Mouse (Mus musculus): ENCODE measurements around the gene Klhl10. TPM values are rescaled to one million over a fixed set of nuclear protein-coding genes. Genes with fewer than 3 reads are reported as not detected.

The Klhl10 gene
- polyA plus RNA-seq, 1 experiment from 2014 or later, result 0.65 TPM

DNA sequence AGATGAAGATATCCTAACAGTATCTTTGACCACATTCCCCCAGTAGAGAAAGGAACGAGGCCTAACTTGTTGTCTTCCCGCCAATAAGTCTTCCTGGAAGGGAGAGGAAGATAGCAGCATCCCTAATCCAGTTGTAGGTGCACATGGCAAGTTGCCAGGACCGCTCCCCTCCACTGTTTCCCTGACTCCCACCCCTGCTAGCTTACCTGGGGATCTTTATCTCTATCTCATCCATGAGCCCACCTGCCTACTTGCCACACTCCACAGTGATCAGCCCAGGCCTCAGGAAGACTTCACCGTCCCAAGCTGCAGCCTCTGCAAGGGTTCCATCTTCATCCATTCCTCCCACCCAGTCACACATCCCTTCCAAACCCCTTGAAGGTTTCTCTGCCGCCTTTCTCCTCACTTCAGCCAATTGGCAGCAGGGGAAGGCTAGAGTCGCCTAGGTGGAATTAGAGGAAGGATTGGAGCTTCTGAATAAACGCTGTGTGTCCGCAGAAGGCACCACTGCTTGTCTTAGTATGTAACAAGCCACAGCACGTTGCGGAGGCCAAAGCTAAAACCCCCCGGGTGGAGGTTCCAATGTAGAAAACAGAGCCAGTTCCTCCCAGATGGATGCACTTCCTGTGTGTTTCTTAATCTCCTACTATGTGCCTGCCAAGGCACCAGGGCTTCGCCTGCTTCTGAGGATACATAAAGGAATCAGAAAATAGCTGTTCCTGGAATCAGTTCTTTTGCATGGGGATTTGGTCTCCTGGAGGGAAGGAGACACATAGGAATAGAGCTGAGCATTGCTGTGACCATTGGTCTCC is 41.8 kb upstream of the Klhl10 start:
- Histone ChIP-seq H3K4me2 (no peak overlapping the region), H3K9ac (no peak overlapping the region), H3K27me3 (replicated peaks) (no peaks in the 10 kb centered on the region), H3K4me1 (replicated peaks) (peaks cover 80% of the 10 kb centered on the region), H3K36me3 (no peaks in the 10 kb centered on the region), H3K9me3 (replicated peaks) (no peaks in the 10 kb centered on the region), H3K27ac (ENCODE audit: poor library complexity, severe bottlenecking) (peak overlapping the region; percentile 98; the same call in 1 of the 2 replicates), H3K4me3 (no peak overlapping the region)
- 77% methylated on average over 12 of the region's 12 CpGs for WGBS
- ATAC-seq (ENCODE audit: insufficient number of reproducible peaks, low FRiP score), result no peak

- H3K4me1 ChIP-seq (replicated peaks), result peaks cover 71% of the 10 kb centered on the region
Observed at GRCm38 (mm10) chr11:100400842-100401241, 40.9 kb upstream of the Klhl10 start.

DNA sequence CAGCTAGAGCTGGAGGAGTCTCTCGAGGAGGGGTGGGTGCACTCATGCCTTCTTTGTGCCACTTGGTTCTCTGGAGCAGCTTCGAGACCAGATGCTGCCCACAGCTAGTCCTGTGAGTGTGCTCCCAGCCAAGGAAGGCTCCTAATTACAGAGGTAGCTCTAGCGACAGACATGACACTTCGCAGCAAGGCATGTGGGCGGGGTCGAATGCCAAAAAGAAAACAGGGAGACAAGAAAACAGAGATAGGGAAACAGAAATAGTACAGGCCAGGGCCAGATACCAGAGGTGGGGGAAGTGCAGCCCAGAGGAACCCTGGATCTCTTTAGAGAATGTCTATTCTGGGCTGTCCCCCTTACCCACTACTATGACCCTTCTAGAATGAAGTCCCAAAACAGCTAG is 39.5 kb upstream of the Klhl10 start:
- H3K4me1 ChIP-seq (replicated peaks), result peaks cover 65% of the 10 kb centered on the region
- peak overlapping the region; percentile 56 for H3K4me2 ChIP-seq
- peak overlapping the region; percentile 26 for H3K9ac ChIP-seq
- ATAC-seq (ENCODE audit: insufficient number of reproducible peaks, low FRiP score), result peak; percentile 27; the same call in 1 of the 2 replicates
- no peaks in the 10 kb centered on the region for H3K9me3 ChIP-seq (replicated peaks)
- no peaks in the 10 kb centered on the region for H3K27me3 ChIP-seq (replicated peaks)
- WGBS, result 2% methylated on average over 6 of the region's 6 CpGs
- 0 out of 2 replicates have a peak overlapping the region, but pooled peaks have one; percentile 2 for H3K4me3 ChIP-seq
- 0 out of 2 replicates have a peak, but pooled peaks cover 3% of the 10 kb centered on the region for H3K36me3 ChIP-seq
- peak overlapping the region; percentile 98 for H3K27ac ChIP-seq (ENCODE audit: poor library complexity, severe bottlenecking)

More at GRCm38 (mm10) chr11:100400842-100401241, 40.9 kb upstream of the Klhl10 start:
- Histone ChIP-seq H3K4me3 (no peak overlapping the region), H3K9me3 (replicated peaks) (no peaks in the 10 kb centered on the region), H3K36me3 (no peaks in the 10 kb centered on the region), H3K27ac (ENCODE audit: poor library complexity, severe bottlenecking) (peak overlapping the region; percentile 98), H3K27me3 (replicated peaks) (no peaks in the 10 kb centered on the region), H3K9ac (no peak overlapping the region), H3K4me2 (no peak overlapping the region)
- no peak for ATAC-seq (ENCODE audit: insufficient number of reproducible peaks, low FRiP score)
- WGBS, result 40% methylated on average over 6 of the region's 6 CpGs

DNA sequence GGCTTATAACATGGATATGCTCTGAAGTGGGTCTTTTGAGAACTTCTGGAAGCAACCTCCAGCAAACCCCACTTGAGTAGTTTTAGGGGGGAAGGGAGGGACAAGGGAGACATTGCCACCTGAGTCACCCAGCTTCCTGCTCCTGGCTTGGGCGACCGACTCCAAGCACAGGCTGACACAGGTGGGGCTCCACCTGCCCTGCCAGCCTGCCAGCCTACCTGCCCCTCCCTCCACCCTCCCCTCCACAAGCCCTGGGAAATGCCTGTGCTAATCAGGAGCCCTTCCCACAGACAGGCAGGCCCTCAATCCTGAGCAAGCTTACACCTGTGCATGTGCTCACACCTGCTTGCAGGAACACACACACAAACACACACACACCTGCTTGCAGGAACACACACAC is 39.0 kb upstream of the Klhl10 start:
- Histone ChIP-seq H3K36me3 (0 out of 2 replicates have a peak, but pooled peaks cover 3% of the 10 kb centered on the region), H3K4me3 (0 out of 2 replicates have a peak overlapping the region, but pooled peaks have one; percentile 2), H3K4me2 (peak overlapping the region; percentile 56), H3K27me3 (replicated peaks) (no peaks in the 10 kb centered on the region), H3K4me1 (replicated peaks) (peaks cover 66% of the 10 kb centered on the region), H3K9ac (peak overlapping the region; percentile 26), H3K27ac (ENCODE audit: poor library complexity, severe bottlenecking) (peak overlapping the region; percentile 98), H3K9me3 (replicated peaks) (no peaks in the 10 kb centered on the region)
- no peak for ATAC-seq (ENCODE audit: insufficient number of reproducible peaks, low FRiP score)
- 21% methylated on average over 2 of the region's 2 CpGs for WGBS

- H3K4me1 ChIP-seq (replicated peaks), result peaks cover 68% of the 10 kb centered on the region
- H3K27me3 ChIP-seq (replicated peaks), result no peaks in the 10 kb centered on the region
- no peak overlapping the region for H3K9ac ChIP-seq
- peak overlapping the region; percentile 56 for H3K4me2 ChIP-seq
- peak overlapping the region; percentile 98 for H3K27ac ChIP-seq (ENCODE audit: poor library complexity, severe bottlenecking)
- H3K4me3 ChIP-seq, result no peak overlapping the region
- H3K9me3 ChIP-seq (replicated peaks), result no peaks in the 10 kb centered on the region
- H3K36me3 ChIP-seq, result peaks cover 5% of the 10 kb centered on the region
- 0 out of 2 replicates have a peak, but pooled peaks have one; percentile 23 for ATAC-seq (ENCODE audit: insufficient number of reproducible peaks, low FRiP score)
- 18% methylated on average over 10 of the region's 10 CpGs for WGBS
Observed at GRCm38 (mm10) chr11:100403445-100404134, 38.1 kb upstream of the Klhl10 start.

GRCm38 (mm10) chr11:100404456-100405074 is 37.2 kb upstream of the Klhl10 start:
- Histone ChIP-seq H3K4me1 (replicated peaks) (peaks cover 61% of the 10 kb centered on the region), H3K9me3 (replicated peaks) (no peaks in the 10 kb centered on the region), H3K4me2 (no peak overlapping the region), H3K9ac (no peak overlapping the region), H3K36me3 (peaks cover 15% of the 10 kb centered on the region), H3K27me3 (replicated peaks) (no peaks in the 10 kb centered on the region), H3K27ac (ENCODE audit: poor library complexity, severe bottlenecking) (peak overlapping the region; percentile 98), H3K4me3 (no peak overlapping the region)
- no peak for ATAC-seq (ENCODE audit: insufficient number of reproducible peaks, low FRiP score)
- 86% methylated on average over 3 of the region's 3 CpGs for WGBS

- Histone ChIP-seq H3K4me1 (replicated peaks) (peaks cover 45% of the 10 kb centered on the region), H3K27me3 (replicated peaks) (no peaks in the 10 kb centered on the region), H3K36me3 (peaks cover 30% of the 10 kb centered on the region), H3K9me3 (replicated peaks) (no peaks in the 10 kb centered on the region), H3K4me2 (no peak overlapping the region), H3K27ac (ENCODE audit: poor library complexity, severe bottlenecking) (no peak overlapping the region), H3K9ac (no peak overlapping the region), H3K4me3 (no peak overlapping the region)
- 83% methylated on average over 8 of the region's 8 CpGs for WGBS
- ATAC-seq (ENCODE audit: insufficient number of reproducible peaks, low FRiP score), result no peak
Observed at GRCm38 (mm10) chr11:100406273-100406672, 35.4 kb upstream of the Klhl10 start.

DNA sequence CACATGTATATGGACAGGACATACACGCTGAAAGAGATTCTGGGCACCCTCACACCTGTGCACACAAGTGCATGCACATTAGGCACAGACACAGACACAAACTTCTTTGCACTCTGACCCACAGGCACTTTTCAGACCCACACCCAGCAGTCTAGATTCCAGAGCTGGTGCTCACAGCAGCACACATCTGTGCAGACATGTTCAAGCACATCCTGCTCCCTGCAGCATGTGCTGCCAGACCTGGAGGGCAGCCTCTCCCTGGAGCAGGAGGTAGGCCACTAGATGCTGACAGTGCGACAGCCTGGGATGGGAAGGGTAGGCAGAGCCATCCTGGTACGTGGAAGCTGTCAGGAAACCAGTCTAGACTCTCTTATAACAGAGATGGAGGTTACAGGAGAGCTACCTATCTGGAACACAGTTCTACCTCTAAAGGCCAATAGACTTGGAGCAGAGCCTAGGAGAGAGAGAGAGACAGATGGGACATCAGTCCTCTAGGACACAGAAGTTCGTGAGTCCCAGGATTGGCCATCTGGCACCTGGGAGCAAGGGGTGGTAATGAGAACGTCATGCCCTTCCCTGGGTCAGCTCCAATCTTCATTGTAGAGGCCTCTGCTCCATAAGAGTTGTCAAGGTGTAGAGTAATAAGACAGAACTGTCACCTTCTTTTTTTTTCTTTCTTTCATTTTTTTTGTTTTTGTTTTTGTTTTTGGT is 34.6 kb upstream of the Klhl10 start:
- no peaks in the 10 kb centered on the region for H3K9me3 ChIP-seq (replicated peaks)
- H3K4me2 ChIP-seq, result no peak overlapping the region
- no peak overlapping the region for H3K4me3 ChIP-seq
- H3K4me1 ChIP-seq (replicated peaks), result peaks cover 44% of the 10 kb centered on the region
- WGBS, result 86% methylated on average over 5 of the region's 5 CpGs
- no peak for ATAC-seq (ENCODE audit: insufficient number of reproducible peaks, low FRiP score)
- peaks cover 33% of the 10 kb centered on the region for H3K36me3 ChIP-seq
- no peak overlapping the region for H3K9ac ChIP-seq
- no peaks in the 10 kb centered on the region for H3K27me3 ChIP-seq (replicated peaks)
- H3K27ac ChIP-seq (ENCODE audit: poor library complexity, severe bottlenecking), result no peak overlapping the region

GRCm38 (mm10) chr11:100408076-100408834 is 33.5 kb upstream of the Klhl10 start:
- no peaks in the 10 kb centered on the region for H3K9me3 ChIP-seq (replicated peaks)
- H3K4me1 ChIP-seq (replicated peaks), result peaks cover 44% of the 10 kb centered on the region
- H3K9ac ChIP-seq, result no peak overlapping the region
- H3K36me3 ChIP-seq, result peaks cover 36% of the 10 kb centered on the region
- 38% methylated on average over 10 of the region's 10 CpGs for WGBS
- no peak overlapping the region for H3K4me3 ChIP-seq
- no peak for ATAC-seq (ENCODE audit: insufficient number of reproducible peaks, low FRiP score)
- no peaks in the 10 kb centered on the region for H3K27me3 ChIP-seq (replicated peaks)
- H3K4me2 ChIP-seq, result no peak overlapping the region
- no peak overlapping the region for H3K27ac ChIP-seq (ENCODE audit: poor library complexity, severe bottlenecking)

GRCm38 (mm10) chr11:100408835-100409462 is 32.8 kb upstream of the Klhl10 start:
- H3K27ac ChIP-seq (ENCODE audit: poor library complexity, severe bottlenecking), result no peak overlapping the region
- H3K9ac ChIP-seq, result no peak overlapping the region
- no peak overlapping the region for H3K4me2 ChIP-seq
- H3K4me3 ChIP-seq, result no peak overlapping the region
- H3K27me3 ChIP-seq (replicated peaks), result no peaks in the 10 kb centered on the region
- H3K9me3 ChIP-seq (replicated peaks), result no peaks in the 10 kb centered on the region
- WGBS, result 87% methylated on average over 12 of the region's 12 CpGs
- H3K4me1 ChIP-seq (replicated peaks), result peaks cover 43% of the 10 kb centered on the region
- peaks cover 36% of the 10 kb centered on the region for H3K36me3 ChIP-seq
- ATAC-seq (ENCODE audit: insufficient number of reproducible peaks, low FRiP score), result no peak
